Mouse (Mus musculus) G1E (cell line): Measurements from ENCODE around the gene B4gat1.

Experiments
- CTCF ChIP-seq: IDR thresholded peaks from 2 replicates; pipeline ENCODE4 v1.5.1; 2012; ENCODE audit warnings: low read depth, low read length, inconsistent platforms, mixed read lengths
- GATA1 ChIP-seq: IDR thresholded peaks from 2 replicates; pipeline ENCODE4 v1.6.1; 2012; ENCODE audit warnings: borderline replicate concordance, low read length, inconsistent platforms, mixed read lengths
- GATA2 ChIP-seq: IDR thresholded peaks from 2 replicates; pipeline ENCODE4 v1.6.1; 2012; ENCODE audit warnings: low read depth, low read length, inconsistent platforms, borderline replicate concordance
- POLR2AphosphoS5 ChIP-seq: IDR thresholded peaks from 2 replicates; pipeline ENCODE4 v1.6.1; 2012; ENCODE audit warnings: low read depth, low read length, inconsistent platforms; ENCODE audit not compliant: insufficient replicate concordance
- TAL1 ChIP-seq: conservative IDR thresholded peaks from 2 replicates; pipeline ENCODE4 v1.6.1; 2012; ENCODE audit warnings: low read depth, low read length, inconsistent platforms, mixed read lengths

GRCm38 (mm10) chr19:5040862-5041523 lies 2.4 kb downstream of the B4gat1 start, which contains the start of gene Brms1:
- TF ChIP-seq CTCF (no peak), GATA2 (no peak), GATA1 (no peak), TAL1 (no peak), POLR2AphosphoS5 (no peak)
